13 mouse cellular contexts compared by ENCODE assay signal in genomic region chr13:45479951-45480350, GRCm38 (mm10).
"Had no signal": no experiment of that assay in that cellular context is flagged by ENCODE, and none has a peak within 500 bp of the region (broad histone marks: within the 10 kb centered on the region; RNA-seq: fewer than 3 reads in every experiment).

No protein-coding gene starts in this region.

- H3K27ac ChIP-seq: limb, embryonic 12.5 days; limb, embryonic 15.5 days; liver, embryonic 13.5 days had no signal

- H3K4me3 ChIP-seq: limb, embryonic 12.5 days; limb, embryonic 15.5 days; liver, embryonic 13.5 days had no signal

- H3K27me3 ChIP-seq: limb, embryonic 12.5 days; limb, embryonic 15.5 days had no signal

- H3K4me1 ChIP-seq: limb, embryonic 12.5 days; limb, embryonic 15.5 days had no signal

- H3K9ac ChIP-seq: limb, embryonic 12.5 days; limb, embryonic 15.5 days; liver, embryonic 13.5 days had no signal

- H3K36me3 ChIP-seq: limb, embryonic 12.5 days; limb, embryonic 15.5 days had no signal

- H3K4me2 ChIP-seq: limb, embryonic 12.5 days; limb, embryonic 15.5 days; liver, embryonic 13.5 days; midbrain, embryonic 11.5 days had no signal

- H3K9me3 ChIP-seq: limb, embryonic 15.5 days had no signal

- DNase-seq: kidney, adult 9 months; kidney, postnatal 14 days; kidney, postnatal 4 days; left cerebral cortex, postnatal 4 days; liver, embryonic 13.5 days; lung, adult 2 months; lung, postnatal 14 days; lung, postnatal 4 days; midbrain, embryonic 14.5 days; thymus, postnatal 25 days had no signal
